Mouse (Mus musculus) lung, postnatal 25 days (tissue): Measurements from ENCODE around the gene Chst8.
A peak's percentile ranks its signal among the peaks of the same experiment; 100 is the strongest.

ENCODE experiments used
- DNase-seq: peaks from one replicate; pipeline ENCODE4 v3.0.0; 2022; ENCODE audit warnings: low spot score

Gene Chst8

GRCm38 (mm10) chr7:34714848-34715460 is 97.6 kb downstream of the Chst8 start:
- DNase-seq, result no peak

- no peak for DNase-seq
These were observed 103.4 kb downstream of the Chst8 start for GRCm38 (mm10) chr7:34709111-34709510.

- DNase-seq, result no peak
These were observed 108.1 kb downstream of the Chst8 start for GRCm38 (mm10) chr7:34704401-34704800.

- DNase-seq, result peak; percentile 52
These were observed 109.1 kb downstream of the Chst8 start for GRCm38 (mm10) chr7:34703437-34703836.

- no peak for DNase-seq
These were observed 109.7 kb downstream of the Chst8 start for GRCm38 (mm10) chr7:34702718-34703351.

GRCm38 (mm10) chr7:34699888-34700287 is 112.6 kb downstream of the Chst8 start:
- no peak for DNase-seq

- DNase-seq, result no peak
These were observed 114.3 kb downstream of the Chst8 start for GRCm38 (mm10) chr7:34698221-34698620.

- no peak for DNase-seq
These were observed 116.4 kb downstream of the Chst8 start for GRCm38 (mm10) chr7:34696086-34696485.

- peak; percentile 39 for DNase-seq
These were observed 117.6 kb downstream of the Chst8 start for GRCm38 (mm10) chr7:34694898-34695297.

GRCm38 (mm10) chr7:34693916-34694315 is 118.6 kb downstream of the Chst8 start:
- DNase-seq, result no peak

GRCm38 (mm10) chr7:34693072-34693471 is 119.4 kb downstream of the Chst8 start:
- no peak for DNase-seq

GRCm38 (mm10) chr7:34690111-34690510 is 122.4 kb downstream of the Chst8 start:
- DNase-seq, result no peak

- DNase-seq, result no peak
These were observed 123.5 kb downstream of the Chst8 start for GRCm38 (mm10) chr7:34689028-34689427.

GRCm38 (mm10) chr7:34685801-34686200 is 126.7 kb downstream of the Chst8 start:
- no peak for DNase-seq

GRCm38 (mm10) chr7:34685176-34685575 is 127.3 kb downstream of the Chst8 start:
- no peak for DNase-seq

- DNase-seq, result no peak
These were observed 131.6 kb downstream of the Chst8 start for GRCm38 (mm10) chr7:34680771-34681421.

GRCm38 (mm10) chr7:34679886-34680285 is 132.6 kb downstream of the Chst8 start:
- no peak for DNase-seq

GRCm38 (mm10) chr7:34675831-34676514 is 136.5 kb downstream of the Chst8 start:
- DNase-seq, result peak; percentile 75

GRCm38 (mm10) chr7:34675120-34675790 is 137.3 kb downstream of the Chst8 start:
- DNase-seq, result no peak

- no peak for DNase-seq
These were observed 139.6 kb downstream of the Chst8 start for GRCm38 (mm10) chr7:34672916-34673315.

GRCm38 (mm10) chr7:34671911-34672310 is 140.6 kb downstream of the Chst8 start:
- DNase-seq, result peak; percentile 86

- DNase-seq, result no peak
These were observed 141.7 kb downstream of the Chst8 start for GRCm38 (mm10) chr7:34670778-34671177.
